In genomic region chr10:5511403-5511802, GRCm38 (mm10) we compare ENCODE assay signal across 30 mouse cellular contexts.
"Had no signal": no experiment of that assay in that cellular context is flagged by ENCODE, and none has a peak within 500 bp of the region (broad histone marks: within the 10 kb centered on the region; RNA-seq: fewer than 3 reads in every experiment).

No protein-coding gene starts in this region.

- H3K27ac ChIP-seq: limb, embryonic 10.5 days; limb, embryonic 12.5 days; limb, embryonic 13.5 days; limb, embryonic 15.5 days; liver, embryonic 12.5 days; liver, embryonic 13.5 days; liver, embryonic 14.5 days; liver, embryonic 15.5 days; lung, embryonic 15.5 days; macrophage; midbrain, embryonic 10.5 days; midbrain, embryonic 12.5 days; midbrain, embryonic 13.5 days; midbrain, embryonic 15.5 days; neural tube, embryonic 12.5 days had no signal

- DNase-seq: left cerebral cortex, postnatal 4 days; liver; liver, embryonic 13.5 days; liver, postnatal 0 days; lung, adult 18-20 months; lung, adult 2 months; lung, embryonic 14.5 days; lung, postnatal 10 days; lung, postnatal 14 days; lung, postnatal 36 days; lung, postnatal 4 days; midbrain, embryonic 14.5 days had no signal

- H3K4me1 ChIP-seq: limb, embryonic 10.5 days; limb, embryonic 12.5 days; limb, embryonic 13.5 days; limb, embryonic 15.5 days; liver, embryonic 15.5 days; lung, embryonic 15.5 days; midbrain, embryonic 12.5 days; midbrain, embryonic 13.5 days; midbrain, embryonic 15.5 days; neural tube, embryonic 12.5 days had no signal

- H3K4me3 ChIP-seq: limb, embryonic 10.5 days; limb, embryonic 12.5 days; limb, embryonic 13.5 days; limb, embryonic 15.5 days; liver, embryonic 12.5 days; liver, embryonic 13.5 days; liver, embryonic 15.5 days; lung, embryonic 15.5 days; megakaryocyte, embryonic 14.5 days; midbrain, embryonic 10.5 days; midbrain, embryonic 12.5 days; midbrain, embryonic 13.5 days; midbrain, embryonic 15.5 days; myocyte; neural tube, embryonic 12.5 days had no signal

- ATAC-seq: liver, embryonic 12.5 days; liver, postnatal 0 days; lung, postnatal 0 days; midbrain, embryonic 13.5 days; midbrain, embryonic 15.5 days; midbrain, embryonic 16.5 days had no signal

- H3K27me3 ChIP-seq: limb, embryonic 12.5 days; limb, embryonic 13.5 days; limb, embryonic 15.5 days; liver, embryonic 12.5 days; liver, embryonic 13.5 days; liver, embryonic 15.5 days; lung, embryonic 15.5 days; megakaryocyte, embryonic 14.5 days; midbrain, embryonic 12.5 days; midbrain, embryonic 13.5 days; midbrain, embryonic 15.5 days; neural tube, embryonic 12.5 days had no signal
